Mouse (Mus musculus): ENCODE measurements at regions not wholly inside any gene's neighbourhood (a gene's known extent, or its start where the extent isn't known, plus 50 kb on each side); places are given as distances from the start of the nearest gene placed in this dataset.

GRCm38 (mm10) chr15:28081147-28081546, 55.5 kb upstream of the Trio start:
- DNase-seq = no peak

GRCm38 (mm10) chr15:28082411-28082810, 56.8 kb upstream of the Trio start:
- no peak for DNase-seq

GRCm38 (mm10) chr15:28105956-28106355, 80.3 kb upstream of the Trio start:
- DNase-seq = no peak

GRCm38 (mm10) chr15:28109916-28110315, 84.3 kb upstream of the Trio start:
- DNase-seq = no peak

GRCm38 (mm10) chr15:28113491-28113890, 87.8 kb upstream of the Trio start:
- DNase-seq = no peak

GRCm38 (mm10) chr15:28114180-28114747, 88.6 kb upstream of the Trio start:
- no peak for DNase-seq

- DNase-seq = no peak
Observed at GRCm38 (mm10) chr15:28126846-28127245, 76.7 kb upstream of the Dnah5 start.

GRCm38 (mm10) chr15:28129536-28129935, 74.0 kb upstream of the Dnah5 start:
- DNase-seq = no peak

GRCm38 (mm10) chr15:28131546-28131945, 72.0 kb upstream of the Dnah5 start:
- no peak for DNase-seq

- no peak for DNase-seq
Observed at GRCm38 (mm10) chr15:28133171-28133810, 70.3 kb upstream of the Dnah5 start.

GRCm38 (mm10) chr15:28134206-28134605, 69.3 kb upstream of the Dnah5 start:
- peak; percentile 4 for DNase-seq

- no peak for DNase-seq
Observed at GRCm38 (mm10) chr15:28138806-28139205, 64.7 kb upstream of the Dnah5 start.

GRCm38 (mm10) chr15:28140301-28140700, 63.3 kb upstream of the Dnah5 start:
- no peak for DNase-seq

GRCm38 (mm10) chr15:28141345-28141744, 62.2 kb upstream of the Dnah5 start:
- no peak for DNase-seq

GRCm38 (mm10) chr15:28144217-28144616, 59.3 kb upstream of the Dnah5 start:
- no peak for DNase-seq

- DNase-seq = no peak
Observed at GRCm38 (mm10) chr15:28144846-28145245, 58.7 kb upstream of the Dnah5 start.

- DNase-seq = no peak
Observed at GRCm38 (mm10) chr15:28151678-28152077, 51.9 kb upstream of the Dnah5 start.
